Mouse (Mus musculus) bone marrow, adult 2 months (tissue): ENCODE results near the gene Gm9821.

Experiments
- CTCF ChIP-seq: fragments of 200-500 bp; IDR thresholded peaks from 2 replicates; pipeline ENCODE4 v1.5.1; 2011; ENCODE audit warnings: low read length, control low read depth; ENCODE audit not compliant: control insufficient read depth, insufficient read depth
- POLR2A ChIP-seq: fragments of 200-500 bp; IDR thresholded peaks from 2 replicates; pipeline ENCODE4 v1.6.1; 2011; ENCODE audit warnings: low read depth, mild to moderate bottlenecking, control low read depth, low read length, borderline replicate concordance; ENCODE audit not compliant: control insufficient read depth

DNA sequence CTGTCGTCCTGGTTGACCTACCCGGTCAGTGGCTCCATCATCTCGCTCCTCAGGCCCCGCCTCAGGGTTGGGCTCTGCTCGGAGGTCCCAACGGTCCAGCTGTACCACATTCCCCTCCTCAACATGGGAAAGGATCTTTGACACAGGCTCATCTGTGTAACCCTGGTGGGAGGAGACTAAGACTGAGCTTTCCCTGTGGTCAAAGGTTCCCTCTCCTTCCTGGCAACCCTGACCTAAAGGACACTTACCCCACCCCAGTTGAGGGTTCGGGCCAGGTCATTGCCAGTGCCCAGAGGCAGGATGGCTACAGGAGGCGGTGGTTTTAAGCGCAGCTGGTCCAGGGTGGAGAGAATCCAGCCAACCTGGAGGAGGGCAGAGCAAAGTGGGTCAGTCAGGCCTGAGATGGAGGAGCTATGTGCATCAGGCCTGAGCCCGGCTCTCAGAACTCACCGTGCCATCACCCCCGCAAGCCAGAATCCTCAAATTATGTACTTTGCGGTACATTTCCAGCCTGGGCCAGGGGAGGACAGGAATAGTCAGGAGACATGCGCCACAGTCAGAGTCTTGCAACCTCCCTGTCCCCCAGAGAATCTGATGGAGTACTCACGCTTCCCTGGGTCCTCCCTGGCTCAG lies 6.1 kb upstream of the Gm9821 start:
- TF ChIP-seq CTCF = no peak
- no peak for TF ChIP-seq POLR2A
